Mouse (Mus musculus) small intestine, adult 2 months (tissue): ENCODE results near the gene Polr2j.

Source experiments
- CTCF ChIP-seq: fragments of 200-500 bp; IDR thresholded peaks from 2 replicates; pipeline ENCODE4 v1.5.1; 2012; ENCODE audit warnings: low read depth, mild to moderate bottlenecking, control low read depth, inconsistent platforms, low read length, moderate library complexity, mixed read lengths; ENCODE audit not compliant: insufficient replicate concordance, insufficient read length; ENCODE audit errors: extremely low read depth
- POLR2A ChIP-seq: fragments of 200-500 bp; IDR thresholded peaks from 2 replicates; pipeline ENCODE4 v1.6.1; 2012; ENCODE audit warnings: low read depth, mild to moderate bottlenecking, control low read depth, inconsistent platforms, low read length, moderate library complexity

DNA sequence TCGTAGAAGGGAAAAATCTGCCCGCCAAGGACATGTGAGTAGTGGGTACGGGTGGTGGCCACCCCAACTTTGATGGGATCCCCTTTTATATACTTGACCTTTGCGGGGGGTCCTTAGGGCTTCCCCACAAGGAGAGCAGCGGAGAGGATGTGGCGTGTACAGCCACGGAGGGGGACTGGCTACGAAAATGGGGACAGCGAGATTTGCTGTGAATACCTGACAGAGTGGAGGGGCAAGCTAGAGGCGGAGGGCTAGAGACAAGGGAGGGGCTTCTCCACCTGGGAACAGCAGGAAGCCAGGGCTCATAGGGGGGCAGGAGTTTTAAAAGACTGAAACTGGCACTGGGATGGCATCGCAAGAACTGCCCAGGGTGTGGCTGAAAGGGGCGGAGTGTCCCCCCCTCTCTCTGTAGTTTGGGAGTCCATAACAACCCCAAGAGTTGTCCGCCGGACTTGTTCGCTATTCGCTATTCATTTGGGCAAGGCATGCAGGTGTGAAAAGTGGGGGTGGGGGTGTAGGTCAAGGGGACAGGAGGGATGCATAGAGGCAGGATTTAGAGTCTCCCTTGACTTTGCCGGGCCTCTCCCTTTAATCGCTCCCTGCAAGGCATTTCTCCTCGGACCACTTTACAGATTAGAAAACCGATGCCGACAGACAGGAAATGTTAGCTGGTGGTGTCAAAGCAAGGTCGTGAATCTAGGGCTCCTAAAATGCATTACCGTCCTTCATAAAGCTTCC is 32.1 kb upstream of the Polr2j start:
- TF ChIP-seq CTCF (no peak), POLR2A (0 out of 2 replicates have a peak, but pooled peaks have one; percentile 4)
